Mouse (Mus musculus): ENCODE measurements around the gene Trim39.
A peak's percentile ranks its signal among the peaks of the same experiment; 100 is the strongest.
"Not testable (repeated sequence)": the region's sequence is repeated elsewhere in the genome, so short reads cannot be mapped to it uniquely, and the experiment has no call there.

Trim39 gene

GRCm38 (mm10) chr17:36252250-36252876, 19.7 kb downstream of the Trim39 start:
- no peak for DNase-seq (ENCODE audit: extremely low read depth, low read depth)

DNA sequence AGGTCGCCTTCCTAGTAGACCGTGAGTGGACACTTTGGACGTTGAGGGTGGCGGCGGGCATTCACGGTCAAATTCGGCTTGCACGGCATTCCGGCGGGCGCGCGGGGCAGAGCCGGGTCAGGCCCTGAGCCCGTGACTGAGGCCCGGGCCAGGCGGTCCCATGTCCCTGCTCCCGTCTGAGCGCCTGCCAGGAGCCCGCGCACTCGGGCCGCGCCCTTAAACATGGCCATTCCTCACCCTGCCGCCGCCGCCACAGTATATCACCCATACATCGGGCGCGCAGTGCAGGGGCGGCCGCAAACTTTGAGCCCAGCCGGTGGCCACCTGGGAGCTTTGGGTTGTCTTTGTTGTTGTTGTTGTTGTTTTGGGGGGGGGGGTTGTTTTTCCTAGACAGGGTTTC, 23.2 kb downstream of the Trim39 start:
- DNase-seq (ENCODE audit: extremely low read depth, low read depth), result no peak

DNA sequence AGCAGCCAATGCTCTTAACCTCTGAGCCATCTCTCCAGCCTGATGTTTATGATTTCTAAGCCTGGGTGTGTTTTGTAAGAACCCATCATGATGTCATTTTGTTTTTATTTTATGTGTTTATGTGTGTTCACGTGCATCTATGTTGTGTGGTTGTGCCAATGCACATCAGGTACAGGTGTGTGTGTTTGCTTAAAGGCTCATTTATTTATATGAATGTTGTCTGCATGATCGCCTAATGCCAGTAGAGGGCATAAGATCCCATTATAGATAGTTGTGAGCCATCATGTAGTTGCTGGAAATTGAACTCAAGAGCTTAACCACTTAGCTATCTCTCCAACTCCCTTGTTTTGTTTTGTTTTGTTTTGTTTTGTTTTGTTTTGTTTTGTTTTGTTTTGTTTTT, 26.3 kb downstream of the Trim39 start:
- no peak for DNase-seq (ENCODE audit: extremely low read depth, low read depth)

GRCm38 (mm10) chr17:36244031-36244430, 28.0 kb downstream of the Trim39 start:
- DNase-seq (ENCODE audit: extremely low read depth, low read depth), result no peak

DNA sequence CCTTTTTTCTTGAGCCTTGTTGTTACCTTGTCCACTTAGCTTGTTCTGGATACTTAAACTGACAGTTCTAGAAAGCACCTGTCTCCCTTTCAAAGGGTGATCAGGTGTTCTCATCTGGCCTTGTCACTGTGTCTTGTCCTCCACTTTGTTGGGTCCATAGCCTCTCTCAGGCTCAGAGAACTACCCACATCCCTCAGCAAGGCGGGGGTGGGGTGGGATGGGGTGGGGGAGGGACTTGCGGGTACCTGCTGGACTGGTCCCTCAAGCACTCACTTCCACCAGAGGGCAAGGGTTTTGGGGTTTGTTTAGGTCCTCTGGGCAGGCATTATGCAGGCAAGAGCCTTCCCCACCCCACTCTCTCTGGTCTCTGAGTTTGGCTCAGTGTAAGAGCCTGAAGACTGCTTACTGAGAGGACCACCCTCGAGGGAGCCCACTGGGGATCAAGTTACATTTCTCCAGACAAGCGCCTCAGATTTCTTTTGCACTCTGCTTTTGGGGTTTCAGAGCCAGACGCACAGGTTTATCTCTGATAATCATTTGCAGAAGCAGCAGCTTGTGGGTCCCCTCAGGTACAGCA, 31.3 kb downstream of the Trim39 start:
- no peak for DNase-seq (ENCODE audit: extremely low read depth, low read depth)

DNA sequence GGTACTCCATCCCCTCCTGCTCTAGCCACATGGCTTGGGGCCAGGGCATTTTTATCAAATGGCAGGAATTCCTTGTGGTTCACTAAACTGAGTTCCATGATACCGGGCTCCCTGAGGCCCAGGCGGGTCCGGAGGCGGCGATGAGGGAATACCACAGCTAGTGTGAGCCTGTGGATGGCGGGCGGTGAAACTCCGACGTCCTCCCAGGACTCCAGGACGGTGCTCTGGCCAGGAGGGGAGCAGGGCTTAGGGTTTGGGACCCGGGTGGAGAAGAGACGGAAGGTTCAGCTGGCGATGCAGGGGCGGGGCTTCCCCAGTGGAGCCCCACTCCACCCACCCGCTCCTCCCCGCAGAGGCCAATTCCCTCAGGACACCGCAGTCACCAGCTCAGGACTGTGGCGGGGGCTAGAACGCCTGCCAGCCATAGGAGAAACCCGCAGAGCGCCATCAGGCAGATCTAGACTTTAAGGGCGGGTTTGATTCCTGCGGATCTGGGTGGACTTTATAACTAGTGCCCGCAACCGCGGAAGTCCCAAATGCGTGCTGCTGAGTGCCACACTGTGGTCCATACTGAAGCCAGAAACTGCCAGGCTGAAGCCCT, 34.6 kb downstream of the Trim39 start:
- DNase-seq (ENCODE audit: extremely low read depth, low read depth), result no peak

- DNase-seq (ENCODE audit: extremely low read depth, low read depth), result not testable (repeated sequence)
These were observed 36.7 kb downstream of the Trim39 start for GRCm38 (mm10) chr17:36235300-36235699.

DNA sequence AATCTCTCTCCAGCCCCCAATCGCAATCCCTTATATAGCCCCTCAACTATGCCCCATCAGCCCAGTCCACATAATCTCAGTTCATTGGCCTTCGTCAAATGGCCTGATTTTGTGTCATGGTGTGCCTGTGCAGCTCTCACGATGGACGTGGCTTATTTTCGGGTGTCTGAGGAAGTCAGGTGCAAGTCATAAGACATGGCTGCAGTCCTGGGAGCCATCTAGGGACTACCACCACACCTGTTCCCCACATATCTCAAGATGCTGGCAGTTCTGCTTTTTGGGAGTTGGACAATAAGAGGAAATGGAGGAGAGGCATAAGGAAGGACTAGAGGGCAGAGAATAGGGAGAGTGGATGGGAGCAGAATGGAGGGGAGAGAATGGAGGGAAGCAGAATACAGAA, 38.5 kb downstream of the Trim39 start:
- no peak for DNase-seq (ENCODE audit: extremely low read depth, low read depth)

DNA sequence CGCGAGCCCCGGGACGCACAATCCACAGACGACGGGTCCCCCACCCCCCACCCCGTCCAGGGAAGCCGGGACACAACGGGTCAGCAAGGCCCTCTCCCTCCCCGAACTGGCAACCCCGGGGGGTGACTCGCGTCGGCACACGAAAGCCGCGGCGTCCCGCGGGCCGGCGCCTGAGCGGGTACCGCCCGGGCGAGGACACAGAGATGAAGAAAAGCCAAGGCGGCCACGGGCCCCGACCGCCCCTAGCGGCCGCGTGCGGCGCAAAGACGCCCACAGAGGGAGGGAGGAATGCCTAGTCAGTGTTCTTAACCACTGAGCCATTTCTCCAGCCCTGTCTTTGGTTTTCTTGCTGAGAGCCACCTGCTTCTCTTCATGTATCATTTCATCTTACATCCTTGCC, 40.7 kb downstream of the Trim39 start:
- peak; percentile 81 for DNase-seq (ENCODE audit: extremely low read depth, low read depth)

- no peak for DNase-seq (ENCODE audit: extremely low read depth, low read depth)
These were observed 43.0 kb downstream of the Trim39 start for GRCm38 (mm10) chr17:36229046-36229445.

GRCm38 (mm10) chr17:36226921-36227320, 45.1 kb downstream of the Trim39 start:
- DNase-seq (ENCODE audit: extremely low read depth, low read depth), result no peak

- DNase-seq (ENCODE audit: extremely low read depth, low read depth), result no peak
These were observed 46.7 kb downstream of the Trim39 start for GRCm38 (mm10) chr17:36225231-36225824.

GRCm38 (mm10) chr17:36224451-36224850, 47.6 kb downstream of the Trim39 start:
- no peak for DNase-seq (ENCODE audit: extremely low read depth, low read depth)

- DNase-seq (ENCODE audit: extremely low read depth, low read depth), result no peak
These were observed 53.4 kb downstream of the Trim39 start for GRCm38 (mm10) chr17:36218594-36219155.

- no peak for DNase-seq (ENCODE audit: extremely low read depth, low read depth)
These were observed 56.5 kb downstream of the Trim39 start for GRCm38 (mm10) chr17:36215586-36215985.
